Comparison of ENCODE assay signal across 20 mouse cellular contexts in the genomic region with DNA sequence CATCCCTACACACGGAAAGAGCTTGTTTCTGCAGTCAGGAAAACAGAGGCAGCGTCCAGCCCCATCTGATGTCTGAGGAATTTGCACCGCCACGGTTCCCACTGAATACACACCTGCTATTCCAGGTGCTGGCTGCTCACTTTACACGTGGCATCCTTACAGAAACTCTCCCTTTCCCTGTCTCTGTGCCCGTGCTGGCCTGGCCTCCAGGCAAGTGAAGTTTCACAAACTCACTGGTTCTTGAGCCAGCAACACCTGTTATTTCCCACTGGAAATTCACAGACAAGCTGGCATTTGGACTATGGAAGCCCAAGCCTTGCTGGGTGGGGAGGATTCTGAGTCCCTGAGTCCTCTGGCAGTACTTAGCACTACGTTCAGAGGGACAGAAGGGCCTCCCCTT.
"Had no signal": no experiment of that assay in that cellular context is flagged by ENCODE, and none has a peak within 500 bp of the region (broad histone marks: within the 10 kb centered on the region; RNA-seq: fewer than 3 reads in every experiment).

No protein-coding gene starts in this region.

- H3K4me1 ChIP-seq: liver, embryonic 12.5 days had no signal

- DNase-seq: gastrocnemius, adult 2 months; gastrocnemius, postnatal 10 days; gastrocnemius, postnatal 25 days; heart, postnatal 10 days; heart, postnatal 4 days; kidney, adult 11 months; kidney, adult 8-10 months; kidney, postnatal 10 days; kidney, postnatal 25 days; layer of hippocampus, postnatal 36 days; left cerebral cortex, postnatal 4 days had no signal

- H3K9ac ChIP-seq: heart, embryonic 12.5 days; hindbrain, embryonic 13.5 days; hindbrain, embryonic 15.5 days; limb, embryonic 13.5 days; limb, embryonic 15.5 days; liver, embryonic 12.5 days had no signal

- H3K27me3 ChIP-seq: hindbrain, embryonic 13.5 days; hindbrain, embryonic 15.5 days; limb, embryonic 13.5 days; limb, embryonic 15.5 days; liver, embryonic 12.5 days had no signal

- ATAC-seq: hindbrain, postnatal 0 days; intestine, embryonic 16.5 days; liver, embryonic 12.5 days had no signal

- H3K4me2 ChIP-seq: heart, embryonic 12.5 days; hindbrain, embryonic 13.5 days; hindbrain, embryonic 15.5 days; limb, embryonic 13.5 days; limb, embryonic 15.5 days; liver, embryonic 12.5 days had no signal

- H3K9me3 ChIP-seq: heart, embryonic 10.5 days; heart, embryonic 12.5 days; hindbrain, embryonic 13.5 days; hindbrain, embryonic 15.5 days; limb, embryonic 13.5 days; limb, embryonic 15.5 days; liver, embryonic 12.5 days had no signal

- H3K36me3 ChIP-seq: heart, embryonic 10.5 days; heart, embryonic 12.5 days; hindbrain, embryonic 13.5 days; hindbrain, embryonic 15.5 days; limb, embryonic 13.5 days; limb, embryonic 15.5 days; liver, embryonic 12.5 days had no signal

- H3K4me3 ChIP-seq: gastrocnemius, adult 2 months; heart, embryonic 10.5 days; heart, embryonic 12.5 days; hindbrain, embryonic 13.5 days; hindbrain, embryonic 15.5 days; limb, embryonic 13.5 days; limb, embryonic 15.5 days; liver, embryonic 12.5 days had no signal

- H3K27ac ChIP-seq: gastrocnemius, adult 2 months; heart, embryonic 10.5 days; hindbrain, postnatal 0 days; limb, embryonic 13.5 days; limb, embryonic 15.5 days; liver, embryonic 12.5 days had no signal
